ENCODE assay signal across 8 mouse cellular contexts in genomic region chr11:44806589-44806988, GRCm38 (mm10).
DNase-seq lines count a peak whose midpoint lies in the region; ATAC-seq lines count a peak whose summit lies in the region.
"Had no signal": no experiment of that assay in that cellular context is flagged by ENCODE, and none has a peak within 500 bp of the region (broad histone marks: within the 10 kb centered on the region; RNA-seq: fewer than 3 reads in every experiment).

No protein-coding gene starts in this region.

- no peaks in the 10 kb centered on the region for H3K9me3 ChIP-seq in neural tube, embryonic 13.5 days
- no peaks in the 10 kb centered on the region for H3K9me3 ChIP-seq in liver, embryonic 12.5 days (replicated peaks)
- H3K9me3 ChIP-seq: lung, embryonic 15.5 days had no signal

- H3K9ac ChIP-seq in neural tube, embryonic 13.5 days: peak overlapping the region; percentile 9; the same call in 1 of the 2 replicates
- no peak overlapping the region for H3K9ac ChIP-seq in liver, embryonic 12.5 days
- H3K9ac ChIP-seq: lung, embryonic 15.5 days had no signal

- H3K4me1 ChIP-seq in neural tube, embryonic 13.5 days (replicated peaks): peaks cover 42% of the 10 kb centered on the region
- H3K4me1 ChIP-seq in liver, embryonic 12.5 days: no peaks in the 10 kb centered on the region
- H3K4me1 ChIP-seq: lung, embryonic 15.5 days had no signal

- peak; percentile 76; the same call in 1 of the 2 replicates for ATAC-seq in neural tube, embryonic 13.5 days (ENCODE audit: low read depth)
- no peak for ATAC-seq in liver, embryonic 12.5 days

- peak overlapping the region; percentile 29 for H3K4me2 ChIP-seq in neural tube, embryonic 13.5 days
- no peak overlapping the region for H3K4me2 ChIP-seq in liver, embryonic 12.5 days
- H3K4me2 ChIP-seq: lung, embryonic 15.5 days had no signal

- peak overlapping the region; percentile 74 for H3K27ac ChIP-seq in neural tube, embryonic 13.5 days (replicated peaks)
- H3K27ac ChIP-seq in liver, embryonic 12.5 days: no peak overlapping the region
- H3K27ac ChIP-seq: lung, embryonic 15.5 days had no signal

- WGBS in neural tube, embryonic 13.5 days: 5% methylated on average over 11 of the region's 11 CpGs
- WGBS in liver, embryonic 12.5 days (ENCODE audit: insufficient replicate concordance): 36% methylated on average over 11 of the region's 11 CpGs

- no peaks in the 10 kb centered on the region for H3K27me3 ChIP-seq in neural tube, embryonic 13.5 days
- H3K27me3 ChIP-seq in liver, embryonic 12.5 days (replicated peaks): no peaks in the 10 kb centered on the region
- H3K27me3 ChIP-seq: lung, embryonic 15.5 days had no signal

- DNase-seq in cerebellum, adult 18-20 months: peak; percentile 64 to 84
- DNase-seq in embryo, embryonic 11 days: peak; percentile 50
- DNase-seq in layer of hippocampus, adult 8-10 months (ENCODE audit: low spot score in 2 of 2): peak; percentile 15 to 22
- no peak for DNase-seq in natural killer cell, adult 2 months (ENCODE audit: low spot score in 2 of 2)
- no peak for DNase-seq in adrenal gland, adult 2 months

- H3K36me3 ChIP-seq in neural tube, embryonic 13.5 days: no peaks in the 10 kb centered on the region
- H3K36me3 ChIP-seq in liver, embryonic 12.5 days: no peaks in the 10 kb centered on the region
- H3K36me3 ChIP-seq: lung, embryonic 15.5 days had no signal

- H3K4me3 ChIP-seq in neural tube, embryonic 13.5 days: no peak overlapping the region
- H3K4me3 ChIP-seq in liver, embryonic 12.5 days: no peak overlapping the region
- H3K4me3 ChIP-seq: lung, embryonic 15.5 days had no signal

Comparison
In these comparisons a context has a peak if more than half of its experiments do, and no peak if none do; other contexts are left out.
1. DNase-seq: peak in cerebellum, adult 18-20 months (2 of 2), embryo, embryonic 11 days (single experiment) and layer of hippocampus, adult 8-10 months (2 of 2); none in natural killer cell, adult 2 months (0 of 2) and adrenal gland, adult 2 months (single experiment).